Mouse (Mus musculus) lung, adult 2 months (tissue): ENCODE measurements around the gene Abhd16a.

ENCODE experiments used
- CTCF ChIP-seq: fragments of 200-500 bp; IDR thresholded peaks from 2 replicates; pipeline ENCODE4 v1.5.1; 2011; ENCODE audit warnings: mild to moderate bottlenecking, low read length, control low read depth; ENCODE audit not compliant: insufficient read depth
- POLR2A ChIP-seq: fragments of 200-500 bp; IDR thresholded peaks from 2 replicates; pipeline ENCODE4 v1.6.1; 2011; ENCODE audit warnings: low read depth, mild to moderate bottlenecking, control low read depth, low read length, borderline replicate concordance; ENCODE audit errors: extremely low read depth

DNA sequence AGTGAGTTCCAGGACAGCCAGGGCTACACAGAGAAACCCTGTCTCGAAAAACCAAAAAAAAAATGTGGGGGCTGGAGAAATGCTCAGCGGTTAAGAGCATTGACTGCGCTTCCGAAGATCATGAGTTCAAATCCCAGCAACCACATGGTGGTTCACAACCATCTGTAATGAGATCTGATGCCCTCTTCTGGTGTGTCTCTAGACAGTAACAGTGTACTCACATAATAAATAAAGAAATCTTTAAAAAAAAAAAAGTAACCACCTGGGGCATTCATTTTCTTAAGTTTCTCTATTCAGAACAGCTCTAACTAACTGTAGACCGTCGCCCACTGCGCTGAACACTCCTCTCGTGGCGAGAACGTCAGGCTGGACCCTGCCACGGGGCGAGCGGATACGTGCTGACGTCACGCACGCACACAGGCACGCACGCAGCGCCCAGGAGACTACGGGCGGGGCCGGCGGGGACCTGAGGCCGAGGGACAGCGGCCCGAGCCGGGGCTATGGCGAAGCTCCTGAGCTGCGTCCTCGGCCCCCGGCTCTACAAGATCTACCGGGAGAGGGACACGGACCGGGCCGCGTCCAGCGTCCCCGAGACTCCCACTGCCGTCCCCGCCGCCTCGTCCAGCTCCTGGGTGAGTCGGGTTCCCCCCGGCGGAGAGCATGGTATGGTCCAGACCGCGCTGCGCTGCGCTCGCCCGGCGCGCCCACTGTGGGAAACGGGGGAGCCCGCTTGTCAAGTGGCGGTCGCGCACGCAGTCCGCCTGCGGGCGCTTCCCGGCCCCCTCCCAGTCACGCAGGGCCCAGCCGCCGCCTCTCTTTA, at the start of gene Abhd16a:
- TF ChIP-seq CTCF: no peak
- peak; percentile 87; the same call in 1 of the 2 replicates for TF ChIP-seq POLR2A
